Mouse (Mus musculus): ENCODE data around the gene Ggps1. TPM values are rescaled to one million over a fixed set of nuclear protein-coding genes. Genes with fewer than 3 reads are reported as not detected.

The Ggps1 gene
- total and polyA plus RNA-seq, 2 experiments from 2014 or later: 80.0 to 120 TPM

GRCm38 (mm10) chr13:14062209-14063012 is 877 bp downstream of the Ggps1 start:
- 6% methylated on average over 11 of the region's 11 CpGs for WGBS
- Histone ChIP-seq H3K27ac (peak overlapping the region; percentile 95), H3K9ac (replicated peaks; ENCODE audit: low read length) (peak overlapping the region; percentile 77), H3K36me3 (ENCODE audit: insufficient read depth, low read length) (no peaks in the 10 kb centered on the region), H3K27me3 (ENCODE audit: insufficient read depth, low read length) (no peaks in the 10 kb centered on the region), H3K4me1 (ENCODE audit: insufficient read depth, low read length) (peaks cover 9% of the 10 kb centered on the region), H3K4me2 (ENCODE audit: low read depth, low read length) (peak overlapping the region; percentile 81), H3K4me3 (ENCODE audit: low read length) (peak overlapping the region; percentile 93), H3K9me3 (ENCODE audit: low read length) (no peaks in the 10 kb centered on the region)
- ATAC-seq (no peak), DNase-seq (ENCODE audit: low spot score) (no peak)
- no peak for TF ChIP-seq CTCF (IDR thresholded peaks at IDR 0.05; ENCODE audit: low read depth)

- Histone ChIP-seq H3K9me3 (ENCODE audit: low read length) (no peaks in the 10 kb centered on the region), H3K4me3 (ENCODE audit: low read length) (no peak overlapping the region), H3K9ac (replicated peaks; ENCODE audit: low read length) (no peak overlapping the region), H3K4me2 (ENCODE audit: low read depth, low read length) (no peak overlapping the region), H3K27me3 (ENCODE audit: insufficient read depth, low read length) (no peaks in the 10 kb centered on the region), H3K36me3 (ENCODE audit: insufficient read depth, low read length) (peaks cover under 1% of the 10 kb centered on the region; the same call in 1 of the 2 replicates), H3K27ac (no peak overlapping the region), H3K4me1 (ENCODE audit: insufficient read depth, low read length) (peaks cover 6% of the 10 kb centered on the region)
- TF ChIP-seq CTCF (IDR thresholded peaks at IDR 0.05; ENCODE audit: low read depth): no peak
- ATAC-seq (no peak), DNase-seq (ENCODE audit: low spot score) (no peak)
These were observed 3.7 kb downstream of the Ggps1 start for GRCm38 (mm10) chr13:14059582-14059981.

- Histone ChIP-seq H3K4me2 (ENCODE audit: low read depth, low read length) (no peak overlapping the region), H3K9ac (replicated peaks; ENCODE audit: low read length) (no peak overlapping the region), H3K4me1 (ENCODE audit: insufficient read depth, low read length) (no peaks in the 10 kb centered on the region), H3K9me3 (ENCODE audit: low read length) (no peaks in the 10 kb centered on the region), H3K4me3 (ENCODE audit: low read length) (no peak overlapping the region), H3K27ac (no peak overlapping the region), H3K27me3 (ENCODE audit: insufficient read depth, low read length) (no peaks in the 10 kb centered on the region), H3K36me3 (ENCODE audit: insufficient read depth, low read length) (peaks cover 16% of the 10 kb centered on the region)
- ATAC-seq (no peak), DNase-seq (ENCODE audit: low spot score) (no peak)
- no peak for TF ChIP-seq CTCF (IDR thresholded peaks at IDR 0.05; ENCODE audit: low read depth)
- WGBS: 89% methylated on average over 3 of the region's 3 CpGs
These were observed 6.5 kb downstream of the Ggps1 start for GRCm38 (mm10) chr13:14056801-14057200.

- H3K9me3 ChIP-seq (ENCODE audit: low read length): no peaks in the 10 kb centered on the region
- H3K36me3 ChIP-seq (ENCODE audit: insufficient read depth, low read length): peaks cover 30% of the 10 kb centered on the region
- H3K27ac ChIP-seq: no peak overlapping the region
- no peak for TF ChIP-seq CTCF (IDR thresholded peaks at IDR 0.05; ENCODE audit: low read depth)
- ATAC-seq (no peak), DNase-seq (ENCODE audit: low spot score) (no peak)
- 97% methylated on average over 1 of the region's 1 CpGs for WGBS
- H3K4me3 ChIP-seq (ENCODE audit: low read length): no peak overlapping the region
- no peak overlapping the region for H3K9ac ChIP-seq (replicated peaks; ENCODE audit: low read length)
- H3K27me3 ChIP-seq (ENCODE audit: insufficient read depth, low read length): no peaks in the 10 kb centered on the region
- no peak overlapping the region for H3K4me2 ChIP-seq (ENCODE audit: low read depth, low read length)
- H3K4me1 ChIP-seq (ENCODE audit: insufficient read depth, low read length): no peaks in the 10 kb centered on the region
These were observed 13.4 kb downstream of the Ggps1 start for GRCm38 (mm10) chr13:14049878-14050277.

- no peak overlapping the region for H3K4me2 ChIP-seq (ENCODE audit: low read depth, low read length)
- no peaks in the 10 kb centered on the region for H3K4me1 ChIP-seq (ENCODE audit: insufficient read depth, low read length)
- no peak for TF ChIP-seq CTCF (IDR thresholded peaks at IDR 0.05; ENCODE audit: low read depth)
- ATAC-seq: no peak
- no peak overlapping the region for H3K9ac ChIP-seq (replicated peaks; ENCODE audit: low read length)
- WGBS: 72% methylated on average over 2 of the region's 2 CpGs
- H3K9me3 ChIP-seq (ENCODE audit: low read length): no peaks in the 10 kb centered on the region
- no peak overlapping the region for H3K4me3 ChIP-seq (ENCODE audit: low read length)
- peaks cover 11% of the 10 kb centered on the region for H3K36me3 ChIP-seq (ENCODE audit: insufficient read depth, low read length)
- H3K27ac ChIP-seq: no peak overlapping the region
- DNase-seq (ENCODE audit: low spot score): no peak
- H3K27me3 ChIP-seq (ENCODE audit: insufficient read depth, low read length): no peaks in the 10 kb centered on the region
These were observed 18.8 kb downstream of the Ggps1 start for GRCm38 (mm10) chr13:14044521-14044920.

- ATAC-seq (no peak), DNase-seq (ENCODE audit: low spot score) (no peak)
- Histone ChIP-seq H3K9me3 (ENCODE audit: low read length) (no peaks in the 10 kb centered on the region), H3K4me2 (ENCODE audit: low read depth, low read length) (no peak overlapping the region), H3K4me3 (ENCODE audit: low read length) (no peak overlapping the region), H3K27me3 (ENCODE audit: insufficient read depth, low read length) (no peaks in the 10 kb centered on the region), H3K9ac (replicated peaks; ENCODE audit: low read length) (no peak overlapping the region), H3K27ac (no peak overlapping the region), H3K36me3 (ENCODE audit: insufficient read depth, low read length) (peaks cover 5% of the 10 kb centered on the region), H3K4me1 (ENCODE audit: insufficient read depth, low read length) (no peaks in the 10 kb centered on the region)
- no peak for TF ChIP-seq CTCF (IDR thresholded peaks at IDR 0.05; ENCODE audit: low read depth)
These were observed 19.4 kb downstream of the Ggps1 start for GRCm38 (mm10) chr13:14043851-14044250.

- H3K27ac ChIP-seq: peak overlapping the region; percentile 97; the same call in 1 of the 2 replicates
- no peaks in the 10 kb centered on the region for H3K36me3 ChIP-seq (ENCODE audit: insufficient read depth, low read length)
- H3K9me3 ChIP-seq (ENCODE audit: low read length): no peaks in the 10 kb centered on the region
- H3K27me3 ChIP-seq (ENCODE audit: insufficient read depth, low read length): no peaks in the 10 kb centered on the region
- DNase-seq (ENCODE audit: low spot score) (peak; percentile 19), ATAC-seq (no peak)
- no peaks in the 10 kb centered on the region for H3K4me1 ChIP-seq (ENCODE audit: insufficient read depth, low read length)
- peak overlapping the region; percentile 62; the same call in 1 of the 2 replicates for H3K9ac ChIP-seq (replicated peaks; ENCODE audit: low read length)
- peak overlapping the region; percentile 75 for H3K4me2 ChIP-seq (ENCODE audit: low read depth, low read length)
- peak overlapping the region; percentile 54 for H3K4me3 ChIP-seq (ENCODE audit: low read length)
- 21% methylated on average over 5 of the region's 5 CpGs for WGBS
- no peak for TF ChIP-seq CTCF (IDR thresholded peaks at IDR 0.05; ENCODE audit: low read depth)
These were observed 23.1 kb downstream of the Ggps1 start for GRCm38 (mm10) chr13:14040186-14040585.
